In the genomic region with DNA sequence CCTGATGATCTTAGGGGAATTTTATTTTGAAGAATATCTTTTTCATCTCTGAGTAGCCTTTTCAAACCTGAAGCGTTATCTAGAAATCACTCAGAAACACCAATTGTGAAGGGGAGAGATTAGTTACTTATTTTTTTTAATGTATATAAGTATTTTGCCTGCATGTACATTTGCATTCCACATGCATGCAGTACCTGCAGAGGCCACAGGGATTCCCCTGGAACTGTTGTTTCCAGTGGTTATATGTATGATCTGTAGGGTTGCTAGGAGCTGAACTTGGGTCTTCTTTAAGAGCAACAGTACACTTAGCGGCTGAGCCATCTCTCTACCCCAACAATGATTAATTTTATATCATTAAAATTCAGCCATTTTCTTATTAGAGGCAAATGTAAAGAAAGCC, we compare ENCODE assay signal across 10 mouse cellular contexts. TPM values are rescaled to one million over a fixed set of nuclear protein-coding genes. Genes with fewer than 3 reads are reported as not detected.
DNase-seq lines count a peak whose midpoint lies in the region; ATAC-seq and TF ChIP-seq lines count a peak whose summit lies in the region.
"Had no signal": no experiment of that assay in that cellular context is flagged by ENCODE, and none has a peak within 500 bp of the region (broad histone marks: within the 10 kb centered on the region; RNA-seq: fewer than 3 reads in every experiment).

No protein-coding gene starts in this region.

- WGBS in liver, embryonic 14.5 days (ENCODE audit: insufficient replicate concordance) = 86% methylated on average over 2 of the region's 2 CpGs
- WGBS in liver, embryonic 11.5 days = 92% methylated on average over 2 of the region's 2 CpGs

- no peak overlapping the region for H3K4me2 ChIP-seq in liver, embryonic 14.5 days (ENCODE audit: low read depth)
- no peak overlapping the region for H3K4me2 ChIP-seq in liver, embryonic 11.5 days
- H3K4me2 ChIP-seq: heart, embryonic 13.5 days; limb, embryonic 13.5 days had no signal

- H3K4me3 ChIP-seq in liver, embryonic 14.5 days (ENCODE audit: insufficient read depth in 1 of 2, low read depth in 2 of 2, low read length in 2 of 2) = no peak overlapping the region
- H3K4me3 ChIP-seq in liver, embryonic 11.5 days (ENCODE audit: low read depth, low read length) = no peak overlapping the region
- H3K4me3 ChIP-seq: heart, embryonic 13.5 days; limb, embryonic 13.5 days had no signal

- no peak overlapping the region for H3K27ac ChIP-seq in liver, embryonic 14.5 days
- no peak overlapping the region for H3K27ac ChIP-seq in liver, embryonic 11.5 days (ENCODE audit: low read depth, low read length)
- H3K27ac ChIP-seq: heart, embryonic 13.5 days; limb, embryonic 13.5 days had no signal

- peaks cover 59% of the 10 kb centered on the region for H3K36me3 ChIP-seq in liver, embryonic 14.5 days (replicated peaks; ENCODE audit: control insufficient read depth, insufficient read depth, low read depth)
- H3K36me3 ChIP-seq in liver, embryonic 11.5 days (ENCODE audit: control insufficient read depth, insufficient read depth, low read length) = peaks cover 46% of the 10 kb centered on the region

- H3K4me1 ChIP-seq in liver, embryonic 14.5 days (replicated peaks; ENCODE audit: control insufficient read depth in 2 of 2, insufficient read depth in 2 of 2, low read length in 1 of 2) = no peaks in the 10 kb centered on the region
- H3K4me1 ChIP-seq in liver, embryonic 11.5 days (replicated peaks; ENCODE audit: control insufficient read depth, insufficient read depth, low read length) = no peaks in the 10 kb centered on the region
- H3K4me1 ChIP-seq: heart, embryonic 13.5 days; limb, embryonic 13.5 days had no signal

- H3K9me3 ChIP-seq in liver, embryonic 14.5 days (ENCODE audit: control insufficient read depth, low read length) = no peaks in the 10 kb centered on the region
- no peaks in the 10 kb centered on the region for H3K9me3 ChIP-seq in liver, embryonic 11.5 days (ENCODE audit: control insufficient read depth, low read length)
- H3K9me3 ChIP-seq: heart, embryonic 13.5 days; limb, embryonic 13.5 days had no signal

- TF ChIP-seq CTCF in liver, embryonic 14.5 days (IDR thresholded peaks at IDR 0.05; ENCODE audit: low read depth) = peak; percentile 22; the same call in 1 of the 2 replicates

- TF ChIP-seq EP300 in liver, embryonic 14.5 days (IDR thresholded peaks at IDR 0.05; ENCODE audit: low read depth) = no peak

- H3K27me3 ChIP-seq in liver, embryonic 14.5 days (ENCODE audit: control insufficient read depth, insufficient read depth, low read length) = no peaks in the 10 kb centered on the region
- no peaks in the 10 kb centered on the region for H3K27me3 ChIP-seq in liver, embryonic 11.5 days (replicated peaks; ENCODE audit: control insufficient read depth, insufficient read depth, low read length)
- H3K27me3 ChIP-seq: heart, embryonic 13.5 days; limb, embryonic 13.5 days had no signal

- ATAC-seq in liver, embryonic 14.5 days (ENCODE audit: insufficient read depth) = no peak
- no peak for ATAC-seq in liver, embryonic 11.5 days (replicated peaks; ENCODE audit: low FRiP score)
- peak; percentile 52 for ATAC-seq in activated CD4-positive, CD25-positive, alpha-beta regulatory T cell, adult 4 months

- peak in 1 of 3 experiments; percentile 19 for DNase-seq in liver, embryonic 14.5 days (ENCODE audit: low read depth in 3 of 3, low spot score in 3 of 3)
- DNase-seq in liver, embryonic 11.5 days (ENCODE audit: low spot score) = no peak
- peak; percentile 64 for DNase-seq in ES-CJ7 (ENCODE audit: low read depth, low spot score)
- peak; percentile 70 for DNase-seq in naive thymus-derived CD4-positive, alpha-beta T cell, adult 2 months (ENCODE audit: low read depth)
- no peak for DNase-seq in cerebellum, adult 11-12 months
- DNase-seq in heart, adult 8-10 months (ENCODE audit: low spot score) = no peak
- no peak for DNase-seq in yolk sac, embryonic 10.5 days (ENCODE audit: low spot score)

- H3K9ac ChIP-seq in liver, embryonic 14.5 days (replicated peaks) = no peak overlapping the region
- no peak overlapping the region for H3K9ac ChIP-seq in liver, embryonic 11.5 days (ENCODE audit: low read depth, low read length)
- H3K9ac ChIP-seq: heart, embryonic 13.5 days; limb, embryonic 13.5 days had no signal

RNA-seq across cellular contexts. Expression of gene Ddx46, which starts 9.7 kb away (rescaled TPM):
- polyA plus RNA-seq in liver, embryonic 14.5 days (2012; rRNA removed) = 9.8 and 19.3 TPM in 2 replicates
- 17.4 and 19.2 TPM in 2 replicates for polyA plus RNA-seq in liver, embryonic 14.5 days (2014; fragmentation: Nextera tagmentation; extraction: Ambion mirVana)
- polyA plus RNA-seq in liver, embryonic 11.5 days (2014; fragmentation: Nextera tagmentation; extraction: Ambion mirVana) = 51.5 and 54.0 TPM in 2 replicates
- polyA plus RNA-seq in activated CD4-positive, CD25-positive, alpha-beta regulatory T cell, adult 4 months (2017; shearing (Covaris generic)) = 10 to 100 TPM; 59.1 to 64.8 TPM
- total RNA-seq in heart, adult 8-10 months (2022) = 10 to 100 TPM; 17.7 to 24.8 (median 20.2) TPM

RNA-seq across cellular contexts. Expression of gene Caml, which starts 21.7 kb away (rescaled TPM):
- polyA plus RNA-seq in liver, embryonic 14.5 days (2012; rRNA removed) = 7.4 and 12.4 TPM in 2 replicates
- polyA plus RNA-seq in liver, embryonic 14.5 days (2014; fragmentation: Nextera tagmentation; extraction: Ambion mirVana) = 13.4 and 13.5 TPM in 2 replicates
- 35.8 and 36.2 TPM in 2 replicates for polyA plus RNA-seq in liver, embryonic 11.5 days (2014; fragmentation: Nextera tagmentation; extraction: Ambion mirVana)
- 10 to 100 TPM; 31.7 to 39.9 TPM for polyA plus RNA-seq in activated CD4-positive, CD25-positive, alpha-beta regulatory T cell, adult 4 months (2017; shearing (Covaris generic))
- 10 to 100 TPM; 10.1 to 12.8 (median 11.7) TPM for total RNA-seq in heart, adult 8-10 months (2022)

RNA-seq across cellular contexts. Expression of gene B4galt7, which starts 44.8 kb away (rescaled TPM):
- polyA plus RNA-seq in liver, embryonic 14.5 days (2012; rRNA removed) = 5.5 and 5.8 TPM in 2 replicates
- polyA plus RNA-seq in liver, embryonic 14.5 days (2014; fragmentation: Nextera tagmentation; extraction: Ambion mirVana) = 1.8 and 1.9 TPM in 2 replicates
- polyA plus RNA-seq in liver, embryonic 11.5 days (2014; fragmentation: Nextera tagmentation; extraction: Ambion mirVana) = 16.0 and 16.4 TPM in 2 replicates
- polyA plus RNA-seq in activated CD4-positive, CD25-positive, alpha-beta regulatory T cell, adult 4 months (2017; shearing (Covaris generic)) = 10 to 100 TPM; 24.5 to 30.2 TPM
- total RNA-seq in heart, adult 8-10 months (2022) = 1 to 10 TPM; 8.0 to 9.1 (median 8.8) TPM

RNA-seq across cellular contexts. Expression of gene B230219D22Rik, which starts 48.4 kb away (rescaled TPM):
- polyA plus RNA-seq in liver, embryonic 14.5 days (2012; rRNA removed) = 14.7 and 17.4 TPM in 2 replicates
- polyA plus RNA-seq in liver, embryonic 14.5 days (2014; fragmentation: Nextera tagmentation; extraction: Ambion mirVana) = 8.4 and 9.7 TPM in 2 replicates
- 39.3 and 42.8 TPM in 2 replicates for polyA plus RNA-seq in liver, embryonic 11.5 days (2014; fragmentation: Nextera tagmentation; extraction: Ambion mirVana)
- 10 to 100 TPM; 12.9 to 15.2 TPM for polyA plus RNA-seq in activated CD4-positive, CD25-positive, alpha-beta regulatory T cell, adult 4 months (2017; shearing (Covaris generic))
- 10 to 100 TPM; 37.8 to 39.8 (median 39.2) TPM for total RNA-seq in heart, adult 8-10 months (2022)

Comparison
In these comparisons a context has a peak if more than half of its experiments do, and no peak if none do; other contexts are left out.
1. DNase-seq: peak in ES-CJ7 (single experiment) and naive thymus-derived CD4-positive, alpha-beta T cell, adult 2 months (single experiment); none in liver, embryonic 11.5 days (single experiment), cerebellum, adult 11-12 months (single experiment), heart, adult 8-10 months (single experiment) and yolk sac, embryonic 10.5 days (single experiment).